Mouse (Mus musculus) gastrocnemius, adult 2 months (tissue): ENCODE results near the gene Ppdpf. TPM values are rescaled to one million over a fixed set of nuclear protein-coding genes. Genes with fewer than 3 reads are reported as not detected.

ENCODE experiments used
- DNase-seq: peaks from one replicate; pipeline ENCODE4 v3.0.0; 2022
- H3K27ac ChIP-seq: fragments of 200-600 bp; 2 replicates; pipeline ENCODE4 v1.8.1; 2022; ENCODE audit warnings: mild to moderate bottlenecking
- H3K4me3 ChIP-seq: fragments of 200-600 bp; 2 replicates; pipeline ENCODE4 v1.8.1; 2022; ENCODE audit warnings: mild to moderate bottlenecking, moderate library complexity
- CTCF ChIP-seq: fragments of 200-600 bp; IDR thresholded peaks from 2 replicates; pipeline ENCODE4 v1.8.1; 2022; ENCODE audit warnings: antibody characterized with exemption, mild to moderate bottlenecking, moderate library complexity
- intact Hi-C: fragments of 180-260 bp; cut with DNase I; formaldehyde crosslinking; loops from one replicate; pipeline ENCODE4 v1.15.1; 2025
- long read RNA-seq, 2 experiments: library from polyadenylated mRNA; stranded (forward); transcript quantifications; one replicate each; pipeline ENCODE4 v2.0.0; 2021
- total RNA-seq, 2 experiments: library from RNA; stranded (reverse); gene quantifications; 2 replicates each; pipeline ENCODE4 v1.2.3; 2021

Ppdpf gene
- total RNA-seq: 10 to 100 TPM; 39.1 to 46.2 TPM
- long read RNA-seq, experiment 1, transcript Ppdpf-201 (5 exons, 1,160 nt): minor isoform, 11 of 59 reads
- long read RNA-seq, experiment 1, transcript Ppdpf-202 (5 exons, 689 nt): major isoform, 12 of 59 reads
- long read RNA-seq, experiment 1, transcript Ppdpf-205 (3 exons, 771 nt): minor isoform, 10 of 59 reads
- long read RNA-seq, experiment 1, transcript Ppdpf-206 (4 exons, 750 nt): minor isoform, 10 of 59 reads
- long read RNA-seq, experiment 1, partial matches to known transcripts: 8 of 59 reads
- long read RNA-seq, experiment 1, other reads (novel, unspliced or antisense): 5 of 59 reads
- long read RNA-seq, experiment 2, transcript Ppdpf-201 (5 exons, 1,160 nt): major isoform, 14 of 49 reads
- long read RNA-seq, experiment 2, transcript Ppdpf-202 (5 exons, 689 nt): major isoform, 14 of 49 reads
- long read RNA-seq, experiment 2, transcript Ppdpf-206 (4 exons, 750 nt): minor isoform, 8 of 49 reads
- long read RNA-seq, experiment 2, transcript Ppdpf-205 (3 exons, 771 nt): minor isoform, 10 of 49 reads
- long read RNA-seq, experiment 2, partial matches to known transcripts: 0 of 49 reads
- long read RNA-seq, experiment 2, other reads (novel, unspliced or antisense): 0 of 49 reads

DNA sequence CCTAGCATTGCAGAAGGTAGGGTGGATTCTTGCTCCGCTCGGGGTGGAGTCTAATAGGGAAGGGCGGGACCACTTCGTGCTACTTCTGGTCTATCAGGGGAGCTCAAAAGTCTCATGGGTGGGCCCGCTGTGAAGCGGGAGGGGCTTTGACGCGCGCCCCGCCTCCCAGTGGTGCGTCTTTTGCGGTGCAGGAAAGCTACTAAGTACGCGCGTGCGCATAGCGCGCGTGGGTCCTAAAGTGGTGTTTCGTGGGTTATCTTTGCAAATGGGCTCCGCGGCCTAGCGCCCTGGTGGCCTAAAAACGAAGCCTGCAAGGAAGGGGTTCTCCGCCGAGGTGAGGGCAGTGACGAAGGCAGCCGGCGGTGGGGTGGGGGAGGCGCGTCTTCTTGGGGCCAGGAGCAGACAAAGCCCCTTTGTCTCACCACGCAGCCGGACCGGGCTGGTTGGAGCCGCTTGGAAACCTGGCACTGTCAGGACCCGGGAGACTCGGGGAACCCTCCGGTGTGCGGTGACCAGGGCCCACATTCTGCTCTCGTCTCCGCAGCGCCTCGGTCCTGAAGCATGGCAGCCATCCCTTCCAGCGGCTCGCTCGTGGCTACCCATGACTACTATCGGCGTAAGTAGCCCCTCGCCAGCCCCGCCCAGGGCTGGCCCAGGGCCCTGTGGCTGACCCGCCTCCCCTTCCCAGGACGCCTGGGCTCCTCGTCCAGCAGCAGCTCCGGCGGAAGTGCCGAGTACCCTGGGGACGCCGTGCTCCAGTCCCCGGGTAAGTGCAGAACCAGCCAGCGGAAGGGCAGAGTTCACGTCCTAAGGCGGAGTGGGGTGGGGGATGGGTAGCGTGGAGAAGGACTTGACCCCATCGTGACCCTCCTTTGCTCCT lies at the start of gene Ppdpf:
Gene Ppdpf (plus strand): TSS at position 127 of the 880 bp plus-strand sequence.
- Histone ChIP-seq H3K4me3 (peak within 1 kb of the TSS; percentile 78), H3K27ac (peak within 1 kb of the TSS; percentile 93)
- intact Hi-C loops: loop anchor here (2.0 to 10.0 kb wide), 4 partner anchors 57 to 407 kb away; partner anchors contain the start of genes Helz2, Prpf6, Rtel1 and Samd10
- peak; percentile 94 for DNase-seq
- TF ChIP-seq CTCF: peak; percentile 25

- no peak for DNase-seq
- no peak for TF ChIP-seq CTCF
- Histone ChIP-seq H3K27ac (no peak overlapping the region), H3K4me3 (no peak overlapping the region)
- intact Hi-C loops: no loop called here
These were observed 47.3 kb upstream of the Ppdpf start for GRCm38 (mm10) chr2:181139641-181140193.

GRCm38 (mm10) chr2:181142703-181143135 lies 44.3 kb upstream of the Ppdpf start:
- Histone ChIP-seq H3K27ac (no peak overlapping the region), H3K4me3 (no peak overlapping the region)
- DNase-seq: peak; percentile 47
- intact Hi-C loops: no loop called here
- TF ChIP-seq CTCF: no peak

GRCm38 (mm10) chr2:181143509-181144276 lies 43.4 kb upstream of the Ppdpf start:
- DNase-seq: peak; percentile 26
- TF ChIP-seq CTCF: no peak
- intact Hi-C loops: no loop called here

GRCm38 (mm10) chr2:181144675-181145074 lies 42.4 kb upstream of the Ppdpf start:
- no peak for TF ChIP-seq CTCF
- intact Hi-C loops: no loop called here
- Histone ChIP-seq H3K27ac (no peak overlapping the region), H3K4me3 (no peak overlapping the region)
- DNase-seq: no peak

More at GRCm38 (mm10) chr2:181143509-181144276, 43.4 kb upstream of the Ppdpf start:
- Histone ChIP-seq H3K4me3 (no peak overlapping the region), H3K27ac (no peak overlapping the region)

GRCm38 (mm10) chr2:181146976-181147545 lies 40.0 kb upstream of the Ppdpf start:
- Histone ChIP-seq H3K4me3 (peak overlapping the region; percentile 70), H3K27ac (peak overlapping the region; percentile 86)
- TF ChIP-seq CTCF: no peak
- DNase-seq: peak; percentile 82
- intact Hi-C loops: no loop called here

DNA sequence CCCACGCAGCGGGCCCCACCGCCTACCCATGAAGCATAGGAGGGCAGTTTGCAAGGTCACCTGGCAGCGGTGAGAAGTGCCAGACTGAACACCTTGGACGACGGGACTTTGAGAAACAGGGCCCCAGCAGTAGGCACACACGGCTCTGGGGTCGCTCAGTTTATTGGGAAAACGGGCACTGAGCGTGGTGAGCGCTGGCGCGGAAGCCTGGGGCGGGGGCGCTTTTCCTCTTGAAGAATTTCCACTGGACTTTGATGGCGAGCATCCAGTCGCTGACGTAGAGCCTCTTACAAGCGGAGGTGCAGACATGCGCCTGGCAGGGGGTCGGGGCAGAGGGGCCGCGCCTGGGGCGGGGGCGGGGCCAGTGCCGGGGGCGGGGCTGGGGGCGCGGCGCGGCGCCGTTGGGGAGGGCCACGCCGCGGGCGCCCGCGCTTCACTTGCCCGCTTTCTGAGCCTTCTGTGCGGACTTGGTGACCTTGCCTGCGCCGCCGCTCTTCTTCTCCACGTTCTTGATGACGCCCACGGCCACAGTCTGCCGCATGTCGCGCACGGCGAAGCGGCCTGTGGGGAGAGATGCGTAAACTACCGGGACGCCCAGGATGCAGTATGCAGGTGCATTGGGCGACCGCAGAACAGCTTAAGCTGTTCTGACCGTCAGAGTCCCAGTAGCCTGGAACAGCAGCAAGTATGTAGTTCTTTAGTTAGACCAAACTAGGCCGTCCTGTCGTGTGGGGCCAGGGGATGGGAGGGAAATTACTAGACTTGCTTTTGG lies 39.3 kb upstream of the Ppdpf start:
- no peak for TF ChIP-seq CTCF
- DNase-seq: peak; percentile 60
- intact Hi-C loops: no loop called here
- H3K4me3 ChIP-seq: peak overlapping the region; percentile 70
- peak overlapping the region; percentile 86 for H3K27ac ChIP-seq

DNA sequence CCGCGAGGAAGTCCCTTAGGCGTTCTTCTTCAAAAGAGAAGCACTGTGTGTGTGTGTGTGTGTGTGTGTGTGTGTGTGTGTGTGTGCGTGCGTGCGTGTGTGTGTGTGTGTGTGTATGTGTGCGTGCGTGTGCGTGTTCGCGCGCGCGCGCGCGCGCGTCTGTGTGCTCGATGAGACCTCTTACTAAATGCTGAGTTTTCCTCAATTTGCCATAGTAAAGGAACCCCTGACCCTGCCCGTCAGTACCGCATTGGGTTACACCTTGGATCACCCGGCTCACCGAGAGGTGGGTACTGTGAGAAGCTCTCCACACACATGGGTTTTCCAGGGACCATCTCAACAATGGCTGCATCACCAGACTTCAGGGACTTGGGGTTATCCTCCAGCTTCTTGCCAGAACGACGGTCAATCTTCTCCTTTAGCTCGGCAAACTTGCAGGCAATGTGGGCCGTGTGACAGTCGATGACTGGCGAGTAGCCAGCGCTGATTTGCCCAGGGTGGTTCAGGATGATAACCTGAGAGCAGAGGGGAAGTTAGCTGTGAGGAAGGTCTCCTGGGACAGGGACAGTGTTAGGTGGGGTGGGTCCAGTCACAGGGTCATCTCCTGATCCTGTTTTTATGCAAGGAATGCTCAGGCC lies 38.6 kb upstream of the Ppdpf start:
- TF ChIP-seq CTCF: no peak
- peak; percentile 63 for DNase-seq
- peak overlapping the region; percentile 88 for H3K4me3 ChIP-seq

DNA sequence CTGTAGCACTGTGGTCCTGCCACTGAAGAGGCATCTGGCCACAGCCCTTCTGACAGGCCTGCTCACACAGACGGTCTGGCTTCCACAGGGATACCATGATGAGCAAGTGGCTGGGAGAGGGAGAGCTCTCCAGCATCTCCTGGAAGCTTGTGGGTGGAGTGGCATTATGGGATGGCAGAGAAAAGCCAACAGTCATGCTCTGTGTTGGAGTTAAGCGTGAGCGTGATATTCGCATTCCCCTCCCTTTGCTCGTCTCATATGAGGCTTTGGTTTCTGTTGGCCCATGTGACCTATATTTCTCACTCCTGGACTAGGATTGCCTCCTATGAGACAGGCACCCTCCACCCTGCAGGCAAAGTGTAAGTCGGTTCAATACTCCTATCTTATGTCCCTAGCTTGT lies 36.8 kb upstream of the Ppdpf start:
- Histone ChIP-seq H3K4me3 (peak overlapping the region; percentile 88), H3K27ac (peak overlapping the region; percentile 69)
- intact Hi-C loops: no loop called here
- TF ChIP-seq CTCF: no peak
- DNase-seq: no peak

More for the DNA sequence above, 38.6 kb upstream of the Ppdpf start:
- peak overlapping the region; percentile 86 for H3K27ac ChIP-seq
- intact Hi-C loops: no loop called here

GRCm38 (mm10) chr2:181152701-181153100 lies 34.3 kb upstream of the Ppdpf start:
- no peak for TF ChIP-seq CTCF
- intact Hi-C loops: no loop called here
- peak overlapping the region; percentile 88 for H3K4me3 ChIP-seq
- no peak for DNase-seq
- H3K27ac ChIP-seq: peak overlapping the region; percentile 99
